Mouse (Mus musculus): Measurements from ENCODE around the gene Ldoc1. TPM values are rescaled to one million over a fixed set of nuclear protein-coding genes. Genes with fewer than 3 reads are reported as not detected.
A peak's percentile ranks its signal among the peaks of the same experiment; 100 is the strongest.

Gene Ldoc1
- polyA plus RNA-seq (2015; fragmentation: Nextera tagmentation; extraction: Ambion mirVana) = 0.08 TPM in 1 of 2 replicates, not detected in the other

DNA sequence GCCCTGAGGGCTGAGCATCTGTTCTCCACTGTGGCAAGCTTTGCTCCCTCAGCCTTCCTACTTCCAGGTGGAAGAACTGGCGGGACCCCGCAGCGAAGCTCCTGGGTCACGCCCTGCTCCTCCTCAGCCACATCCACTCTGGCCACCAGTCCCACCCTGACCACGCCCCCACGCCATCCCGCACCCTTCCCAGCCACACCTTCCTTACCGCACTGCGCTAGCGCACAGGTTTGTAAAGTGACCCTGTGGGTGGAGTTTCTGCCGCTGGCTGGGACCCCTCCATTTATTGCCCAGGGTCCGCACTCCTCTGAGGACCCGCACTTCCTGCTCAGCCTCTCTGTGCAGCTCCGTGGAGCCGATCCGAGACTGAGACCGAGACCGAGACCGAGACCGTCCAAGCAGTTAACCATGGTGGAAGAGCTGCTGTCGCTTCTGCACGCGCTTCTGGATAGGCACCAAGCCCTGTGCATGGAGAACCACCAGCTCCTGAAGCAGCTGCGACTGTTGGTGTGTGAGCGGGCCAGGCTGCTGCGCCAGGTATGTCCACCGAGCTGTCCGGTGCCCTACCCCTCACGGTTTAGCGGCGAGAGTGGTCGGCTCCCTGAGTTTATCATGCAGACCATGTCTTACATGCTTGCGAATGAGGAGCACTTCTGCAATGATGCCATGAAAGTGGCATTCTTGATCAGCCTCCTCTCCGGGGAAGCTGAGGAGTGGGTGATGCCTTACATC lies at the start of gene Ldoc1:
Ldoc1 (plus strand) TSS at position 196 of the 732 bp plus-strand sequence.
- no peaks in the 10 kb centered on the region for H3K9me3 ChIP-seq (replicated peaks)
- no peak within 1 kb of the TSS for H3K27ac ChIP-seq (replicated peaks)
- no peak for ATAC-seq (ENCODE audit: insufficient read depth)
- H3K4me2 ChIP-seq = no peak within 1 kb of the TSS
- H3K36me3 ChIP-seq (replicated peaks) = no peaks in the 10 kb centered on the region
- H3K9ac ChIP-seq = no peak within 1 kb of the TSS
- no peaks in the 10 kb centered on the region for H3K27me3 ChIP-seq
- H3K4me1 ChIP-seq (replicated peaks) = no peaks in the 10 kb centered on the region
- WGBS (ENCODE audit: insufficient replicate concordance) = 32% methylated on average over 34 of the region's 34 CpGs
- H3K4me3 ChIP-seq (replicated peaks) = no peak within 1 kb of the TSS

- no peak for ATAC-seq (ENCODE audit: insufficient read depth)
- Histone ChIP-seq H3K36me3 (replicated peaks) (no peaks in the 10 kb centered on the region), H3K4me2 (no peak overlapping the region), H3K4me1 (replicated peaks) (no peaks in the 10 kb centered on the region), H3K9me3 (replicated peaks) (no peaks in the 10 kb centered on the region), H3K27me3 (no peaks in the 10 kb centered on the region), H3K4me3 (replicated peaks) (no peak overlapping the region), H3K27ac (replicated peaks) (no peak overlapping the region), H3K9ac (no peak overlapping the region)
- WGBS (ENCODE audit: insufficient replicate concordance) = 63% methylated on average over 7 of the region's 7 CpGs
Measured at GRCm38 (mm10) chrX:61710131-61710530, 834 bp downstream of the Ldoc1 start.

DNA sequence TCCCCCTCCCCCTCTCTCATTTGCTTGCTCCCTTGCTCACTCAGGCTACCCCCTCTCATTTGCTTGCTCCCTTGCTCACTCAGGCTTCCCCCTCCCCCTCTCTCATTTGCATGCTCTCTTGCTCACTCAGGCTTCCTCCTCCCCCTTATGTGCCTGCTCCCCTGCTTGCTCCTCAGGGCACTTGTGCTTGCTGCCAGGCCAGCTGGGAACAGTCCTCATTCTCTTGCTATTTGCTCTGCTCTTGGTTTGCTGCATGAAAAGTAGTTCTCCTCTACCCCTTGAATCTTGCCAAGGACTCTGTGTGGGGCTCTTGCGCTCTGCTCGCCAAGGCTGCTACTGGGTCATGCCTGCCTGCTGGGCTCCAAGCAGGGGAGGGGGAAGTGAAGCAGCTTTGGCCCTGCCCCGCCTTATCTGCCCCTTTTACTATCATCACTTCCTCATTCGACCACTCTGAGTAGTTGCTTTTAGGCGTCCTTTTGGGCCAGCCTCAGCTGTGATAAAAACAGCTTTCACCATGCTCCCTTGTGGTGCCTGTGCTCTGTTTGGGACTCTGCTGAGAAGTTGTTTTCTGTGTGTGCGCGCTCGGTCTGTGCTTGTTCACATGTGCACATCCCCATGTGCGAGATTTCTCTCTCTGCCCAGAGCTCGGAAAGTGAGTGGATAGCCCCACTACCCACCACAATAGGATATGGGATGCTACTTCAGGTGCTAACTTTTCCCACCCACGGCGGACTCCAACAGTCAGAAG lies 13.2 kb downstream of the Ldoc1 start:
- H3K9ac ChIP-seq = no peak overlapping the region
- no peaks in the 10 kb centered on the region for H3K4me1 ChIP-seq (replicated peaks)
- no peaks in the 10 kb centered on the region for H3K9me3 ChIP-seq (replicated peaks)
- H3K27ac ChIP-seq (replicated peaks) = no peak overlapping the region
- peak overlapping the region; percentile 18 for H3K4me2 ChIP-seq
- no peaks in the 10 kb centered on the region for H3K36me3 ChIP-seq (replicated peaks)
- no peaks in the 10 kb centered on the region for H3K27me3 ChIP-seq
- no peak overlapping the region for H3K4me3 ChIP-seq (replicated peaks)
- no peak; the same call in 1 of the 2 replicates for ATAC-seq (ENCODE audit: insufficient read depth)
- WGBS (ENCODE audit: insufficient replicate concordance) = 18% methylated on average over 12 of the region's 12 CpGs

DNA sequence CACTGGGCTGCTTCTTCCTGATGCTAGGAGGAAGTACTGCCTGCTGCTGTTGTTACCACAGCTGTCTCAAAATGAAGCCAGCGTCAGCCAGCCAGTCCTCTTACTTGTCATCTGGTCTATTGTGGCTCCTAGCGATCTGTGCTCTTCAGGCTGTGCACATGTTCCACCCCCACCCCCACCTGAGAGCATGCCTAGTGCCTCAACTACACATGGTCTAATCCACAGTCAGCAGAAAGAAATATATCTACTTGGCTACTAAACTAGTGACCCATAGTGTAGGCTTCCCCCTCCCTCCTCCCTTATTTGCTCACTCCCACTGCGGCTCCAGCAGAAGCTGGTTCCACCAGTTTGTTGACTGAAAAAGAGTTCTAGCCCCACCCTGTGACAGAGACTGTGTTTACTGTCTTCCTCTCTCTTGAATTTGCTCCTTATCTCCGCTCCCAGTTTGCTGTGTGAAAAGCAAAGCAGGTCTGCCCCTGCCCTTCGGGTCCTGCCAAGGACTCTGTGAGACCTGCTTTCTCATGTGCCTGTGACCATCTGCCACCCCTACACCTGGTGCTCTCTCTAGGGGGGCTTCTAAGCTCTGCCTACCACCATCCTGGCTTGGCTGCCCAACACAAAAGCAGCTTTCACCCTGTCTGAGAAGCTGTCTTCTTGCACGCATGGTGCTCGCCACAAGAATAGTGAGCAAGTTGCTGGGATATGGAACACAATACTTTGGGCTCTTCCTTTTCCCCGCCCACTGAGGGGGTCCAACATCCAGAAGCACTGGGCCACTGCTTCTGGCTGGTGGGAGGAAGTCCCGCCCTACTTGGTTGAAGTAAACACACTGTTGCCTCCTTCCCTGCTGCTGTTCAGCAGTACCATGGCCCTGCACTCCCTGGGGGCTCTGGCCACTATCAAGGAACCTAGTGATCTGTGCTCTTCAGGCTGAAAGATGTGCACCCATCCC lies 14.0 kb downstream of the Ldoc1 start:
- no peaks in the 10 kb centered on the region for H3K36me3 ChIP-seq (replicated peaks)
- peak; percentile 28; the same call in 1 of the 2 replicates for ATAC-seq (ENCODE audit: insufficient read depth)
- H3K27ac ChIP-seq (replicated peaks) = no peak overlapping the region
- no peak overlapping the region for H3K9ac ChIP-seq
- no peaks in the 10 kb centered on the region for H3K27me3 ChIP-seq
- peak overlapping the region; percentile 18; the same call in 1 of the 2 replicates for H3K4me2 ChIP-seq
- H3K4me1 ChIP-seq (replicated peaks) = no peaks in the 10 kb centered on the region
- no peak overlapping the region for H3K4me3 ChIP-seq (replicated peaks)
- 25% methylated on average over 9 of the region's 9 CpGs for WGBS (ENCODE audit: insufficient replicate concordance)
- H3K9me3 ChIP-seq (replicated peaks) = no peaks in the 10 kb centered on the region

DNA sequence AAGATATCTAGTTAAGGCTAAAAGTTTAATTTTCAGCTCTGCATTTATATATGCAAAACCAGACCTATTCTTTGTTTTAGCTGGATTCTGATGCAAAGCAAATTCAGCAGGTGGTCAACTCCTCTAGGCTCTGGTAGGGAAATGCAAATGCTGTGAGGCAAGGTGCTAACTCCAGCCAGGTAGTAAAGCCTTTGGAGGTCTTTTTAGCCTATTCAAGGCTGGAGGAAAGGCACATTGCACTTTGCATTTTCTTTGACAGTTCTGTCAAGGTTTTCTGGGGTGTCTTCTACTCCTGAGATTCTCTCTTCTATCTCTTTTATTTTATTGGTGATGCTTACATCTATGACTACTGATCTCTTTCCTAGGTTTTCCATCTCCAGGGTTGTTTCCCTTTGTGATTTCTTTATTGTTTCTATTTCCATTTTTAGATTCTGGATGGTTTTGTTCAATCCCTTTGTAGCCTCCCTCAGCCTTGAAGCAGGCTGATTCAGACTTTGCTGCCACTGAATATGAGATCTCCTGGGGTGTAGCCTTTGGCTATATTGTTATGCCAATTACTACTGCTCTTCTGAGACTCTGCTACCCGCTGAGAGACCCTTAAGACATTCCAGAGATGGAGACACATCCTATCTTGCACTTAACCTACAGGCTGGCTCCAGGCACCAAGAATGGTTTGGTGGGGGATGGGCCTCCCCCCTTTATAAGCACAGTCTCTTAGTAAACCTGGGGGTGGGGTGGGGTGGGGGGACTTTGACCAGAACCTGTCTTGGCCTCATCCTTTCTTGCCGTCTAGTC lies 18.4 kb downstream of the Ldoc1 start:
- H3K4me3 ChIP-seq (replicated peaks) = no peak overlapping the region
- no peaks in the 10 kb centered on the region for H3K36me3 ChIP-seq (replicated peaks)
- no peak overlapping the region for H3K9ac ChIP-seq
- no peak for ATAC-seq (ENCODE audit: insufficient read depth)
- H3K27me3 ChIP-seq = no peaks in the 10 kb centered on the region
- H3K4me1 ChIP-seq (replicated peaks) = no peaks in the 10 kb centered on the region
- no peaks in the 10 kb centered on the region for H3K9me3 ChIP-seq (replicated peaks)
- H3K27ac ChIP-seq (replicated peaks) = no peak overlapping the region
- 53% methylated on average over 2 of the region's 2 CpGs for WGBS (ENCODE audit: insufficient replicate concordance)
- no peak overlapping the region for H3K4me2 ChIP-seq

All from liver, embryonic 15.5 days (tissue).